10 mouse cellular contexts compared by ENCODE assay signal in the genomic region with DNA sequence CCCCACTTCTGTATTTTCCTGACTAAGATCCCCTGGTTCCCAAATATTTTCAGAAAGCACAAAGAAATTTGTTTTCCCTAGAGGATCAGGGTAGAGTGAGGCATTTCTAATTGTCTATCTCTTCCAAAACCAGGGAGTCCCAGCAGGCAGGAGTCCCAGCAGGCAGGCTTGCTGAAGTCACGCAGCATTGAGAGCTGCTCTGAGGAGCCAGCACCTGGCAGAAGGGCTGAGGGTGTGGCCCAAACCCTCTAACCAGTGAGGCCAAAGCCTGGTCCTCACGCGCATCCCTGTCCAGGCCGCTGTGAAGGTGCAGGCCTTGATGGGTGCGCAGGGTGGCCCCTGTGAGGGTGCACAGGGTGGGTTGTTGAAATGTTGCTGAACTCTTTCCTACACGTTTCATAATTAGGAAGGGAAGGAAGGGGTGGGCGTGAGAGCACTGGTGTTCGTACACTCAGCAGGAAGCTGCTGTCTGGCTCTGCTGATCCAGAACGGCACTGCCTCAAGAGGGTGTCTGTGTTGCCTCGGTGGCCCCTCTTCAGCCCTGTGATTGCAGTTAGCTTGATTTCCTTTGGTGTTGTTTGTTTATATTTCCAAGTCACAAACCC. TPM values are rescaled to one million over a fixed set of nuclear protein-coding genes. Genes with fewer than 3 reads are reported as not detected.
DNase-seq lines count a peak whose midpoint lies in the region; ATAC-seq and TF ChIP-seq lines count a peak whose summit lies in the region.
"Had no signal": no experiment of that assay in that cellular context is flagged by ENCODE, and none has a peak within 500 bp of the region (broad histone marks: within the 10 kb centered on the region; RNA-seq: fewer than 3 reads in every experiment).

No protein-coding gene starts in this region.

- no peak overlapping the region for H3K4me3 ChIP-seq in hindbrain, postnatal 0 days (ENCODE audit: low read length)
- H3K4me3 ChIP-seq: neural tube, embryonic 12.5 days had no signal

- no peak overlapping the region; the same call in 1 of the 2 replicates for H3K27ac ChIP-seq in hindbrain, postnatal 0 days
- H3K27ac ChIP-seq: neural tube, embryonic 12.5 days had no signal

- no peaks in the 10 kb centered on the region for H3K9me3 ChIP-seq in hindbrain, postnatal 0 days (ENCODE audit: low read length)
- H3K9me3 ChIP-seq: neural tube, embryonic 12.5 days had no signal

- DNase-seq in heart, adult 11 months, result peak; percentile 94
- DNase-seq in heart, postnatal 36 days, result no peak
- DNase-seq in thymus, postnatal 25 days, result peak; percentile 31
- DNase-seq in thymus, postnatal 4 days, result no peak
- peak; percentile 25 for DNase-seq in lung, postnatal 14 days
- DNase-seq in thymus, postnatal 36 days, result peak; percentile 27 to 31
- no peak for DNase-seq in adrenal gland, adult 2 months
- DNase-seq in hindbrain, postnatal 0 days (ENCODE audit: low spot score), result no peak

- H3K36me3 ChIP-seq in hindbrain, postnatal 0 days (ENCODE audit: insufficient read depth, low read length), result peaks cover 41% of the 10 kb centered on the region

- intact Hi-C loops in heart, postnatal 36 days (cut with DNase I), result no loop called here

- WGBS in hindbrain, postnatal 0 days, result 76% methylated on average over 10 of the region's 10 CpGs

- H3K4me1 ChIP-seq in hindbrain, postnatal 0 days (ENCODE audit: insufficient read depth, low read length), result no peaks in the 10 kb centered on the region
- H3K4me1 ChIP-seq: neural tube, embryonic 12.5 days had no signal

- no peak overlapping the region for H3K9ac ChIP-seq in hindbrain, postnatal 0 days (replicated peaks; ENCODE audit: low read length)
- H3K9ac ChIP-seq: neural tube, embryonic 12.5 days had no signal

- no peaks in the 10 kb centered on the region for H3K27me3 ChIP-seq in hindbrain, postnatal 0 days (ENCODE audit: insufficient read depth, low read length)
- H3K27me3 ChIP-seq: neural tube, embryonic 12.5 days had no signal

- TF ChIP-seq CTCF in hindbrain, postnatal 0 days (IDR thresholded peaks at IDR 0.05; ENCODE audit: low read depth), result no peak

- no peak overlapping the region for H3K4me2 ChIP-seq in hindbrain, postnatal 0 days (ENCODE audit: low read depth, low read length)
- H3K4me2 ChIP-seq: neural tube, embryonic 12.5 days had no signal

- no peak for ATAC-seq in hindbrain, postnatal 0 days

RNA-seq across cellular contexts. Expression of gene Smarcc2, which starts 20.3 kb away (rescaled TPM):
- 10 to 100 TPM; 79.8 to 82.7 TPM for total RNA-seq in heart, postnatal 36 days (2021)
- 100 to 1,000 TPM; 120 to 128 TPM for total RNA-seq in adrenal gland, adult 2 months (2021)
- 129 and 130 TPM in 2 replicates for polyA plus RNA-seq in adrenal gland, adult 2 months (2012; rRNA removed)
- total RNA-seq in hindbrain, postnatal 0 days (2014; rRNA removed), result 174 and 181 TPM in 2 replicates
- 112 and 120 TPM in 2 replicates for polyA plus RNA-seq in hindbrain, postnatal 0 days (2015; fragmentation: Nextera tagmentation; extraction: Ambion mirVana)

RNA-seq across cellular contexts. Expression of gene Rnf41, which starts 27.3 kb away (rescaled TPM):
- total RNA-seq in heart, postnatal 36 days (2021), result 10 to 100 TPM; 16.3 to 18.3 TPM
- total RNA-seq in adrenal gland, adult 2 months (2021), result 10 to 100 TPM; 39.1 to 41.7 TPM
- 24.4 and 28.4 TPM in 2 replicates for polyA plus RNA-seq in adrenal gland, adult 2 months (2012; rRNA removed)
- 98.1 and 105 TPM in 2 replicates for total RNA-seq in hindbrain, postnatal 0 days (2014; rRNA removed)
- polyA plus RNA-seq in hindbrain, postnatal 0 days (2015; fragmentation: Nextera tagmentation; extraction: Ambion mirVana), result 75.8 and 76.3 TPM in 2 replicates

RNA-seq across cellular contexts. Expression of gene Nabp2, which starts 27.5 kb away (rescaled TPM):
- 10 to 100 TPM; 44.6 to 49.6 TPM for total RNA-seq in heart, postnatal 36 days (2021)
- 10 to 100 TPM; 79.3 to 93.8 TPM for total RNA-seq in adrenal gland, adult 2 months (2021)
- polyA plus RNA-seq in adrenal gland, adult 2 months (2012; rRNA removed), result 21.3 and 22.2 TPM in 2 replicates
- total RNA-seq in hindbrain, postnatal 0 days (2014; rRNA removed), result 73.9 and 98.9 TPM in 2 replicates
- 135 and 140 TPM in 2 replicates for polyA plus RNA-seq in hindbrain, postnatal 0 days (2015; fragmentation: Nextera tagmentation; extraction: Ambion mirVana)

RNA-seq across cellular contexts. Expression of gene Slc39a5, which starts 37.7 kb away (rescaled TPM):
- not detected for total RNA-seq in heart, postnatal 36 days (2021)
- not detected for total RNA-seq in adrenal gland, adult 2 months (2021)
- polyA plus RNA-seq in adrenal gland, adult 2 months (2012; rRNA removed), result not detected in 2 replicates
- 0.58 and 2.3 TPM in 2 replicates for total RNA-seq in hindbrain, postnatal 0 days (2014; rRNA removed)
- 0.55 and 0.66 TPM in 2 replicates for polyA plus RNA-seq in hindbrain, postnatal 0 days (2015; fragmentation: Nextera tagmentation; extraction: Ambion mirVana)
- total RNA-seq: left cerebral cortex, postnatal 36 days had no signal
- polyA plus RNA-seq: neural tube, embryonic 12.5 days had no signal

RNA-seq across cellular contexts. Expression of gene Myl6, which starts 55.2 kb away (rescaled TPM):
- 100 to 1,000 TPM; 267 to 286 TPM for total RNA-seq in heart, postnatal 36 days (2021)
- 100 to 1,000 TPM; 786 to 985 TPM for total RNA-seq in adrenal gland, adult 2 months (2021)
- polyA plus RNA-seq in adrenal gland, adult 2 months (2012; rRNA removed), result 324 and 445 TPM in 2 replicates
- 565 and 585 TPM in 2 replicates for total RNA-seq in hindbrain, postnatal 0 days (2014; rRNA removed)
- 1,081 and 1,089 TPM in 2 replicates for polyA plus RNA-seq in hindbrain, postnatal 0 days (2015; fragmentation: Nextera tagmentation; extraction: Ambion mirVana)

Comparison
In these comparisons a context has a peak if more than half of its experiments do, and no peak if none do; other contexts are left out.
1. DNase-seq: peak in heart, adult 11 months (single experiment), thymus, postnatal 25 days (single experiment), lung, postnatal 14 days (single experiment) and thymus, postnatal 36 days (2 of 2); none in heart, postnatal 36 days (0 of 2), thymus, postnatal 4 days (single experiment), adrenal gland, adult 2 months (single experiment) and hindbrain, postnatal 0 days (single experiment).